Mouse (Mus musculus): ENCODE measurements around the gene Arhgef15.

Gene Arhgef15

DNA sequence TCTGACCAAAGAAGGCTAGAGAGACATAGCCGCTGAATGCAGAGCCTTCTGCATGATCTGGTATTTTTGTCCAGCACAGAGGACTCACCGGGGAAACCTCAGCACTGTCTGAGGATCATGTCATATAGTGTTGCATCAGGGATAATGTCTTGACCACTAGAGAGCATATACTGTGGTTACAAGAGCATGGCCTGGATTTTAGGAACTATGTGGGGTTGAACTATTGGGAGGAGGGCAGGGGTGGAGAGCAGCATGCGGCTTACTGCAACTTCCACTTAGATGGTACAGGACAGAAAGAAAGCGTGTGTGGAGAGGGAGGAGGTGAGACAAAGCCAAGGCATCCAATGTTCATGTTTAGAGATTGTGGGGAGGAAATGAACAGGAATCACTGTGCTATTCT, 42.7 kb downstream of the Arhgef15 start:
- DNase-seq = no peak

DNA sequence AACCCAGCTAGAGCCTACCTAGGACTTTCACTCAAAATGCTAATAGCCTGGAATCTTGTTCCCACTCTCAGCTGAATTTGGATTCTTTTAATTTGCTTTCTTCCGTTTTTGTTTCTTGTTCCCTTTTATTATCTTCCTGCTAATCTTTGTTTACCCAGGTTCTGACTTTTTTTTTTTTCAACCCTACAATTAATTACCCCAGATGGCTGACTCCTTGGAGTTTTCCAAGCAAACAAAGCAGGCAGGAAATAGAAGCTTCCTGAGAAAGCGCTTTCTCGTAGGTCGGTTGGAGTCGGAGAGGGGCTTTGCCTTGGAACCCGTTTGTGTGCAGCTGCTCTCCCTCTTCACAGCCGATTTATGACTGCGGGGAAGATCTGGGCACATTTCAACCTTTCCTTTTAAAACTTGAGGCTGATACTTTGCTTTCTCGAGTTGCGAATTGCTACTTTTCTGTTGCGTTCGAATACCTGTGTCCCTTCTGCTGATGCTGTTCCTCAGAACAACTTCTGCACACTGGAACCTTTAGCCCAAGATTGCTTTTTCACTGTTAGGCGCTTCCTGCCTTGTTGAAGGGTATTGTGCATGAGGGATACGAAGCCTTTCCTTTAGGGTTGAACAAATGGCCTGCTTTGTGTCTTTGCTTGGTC, 45.6 kb downstream of the Arhgef15 start:
- DNase-seq = no peak

DNA sequence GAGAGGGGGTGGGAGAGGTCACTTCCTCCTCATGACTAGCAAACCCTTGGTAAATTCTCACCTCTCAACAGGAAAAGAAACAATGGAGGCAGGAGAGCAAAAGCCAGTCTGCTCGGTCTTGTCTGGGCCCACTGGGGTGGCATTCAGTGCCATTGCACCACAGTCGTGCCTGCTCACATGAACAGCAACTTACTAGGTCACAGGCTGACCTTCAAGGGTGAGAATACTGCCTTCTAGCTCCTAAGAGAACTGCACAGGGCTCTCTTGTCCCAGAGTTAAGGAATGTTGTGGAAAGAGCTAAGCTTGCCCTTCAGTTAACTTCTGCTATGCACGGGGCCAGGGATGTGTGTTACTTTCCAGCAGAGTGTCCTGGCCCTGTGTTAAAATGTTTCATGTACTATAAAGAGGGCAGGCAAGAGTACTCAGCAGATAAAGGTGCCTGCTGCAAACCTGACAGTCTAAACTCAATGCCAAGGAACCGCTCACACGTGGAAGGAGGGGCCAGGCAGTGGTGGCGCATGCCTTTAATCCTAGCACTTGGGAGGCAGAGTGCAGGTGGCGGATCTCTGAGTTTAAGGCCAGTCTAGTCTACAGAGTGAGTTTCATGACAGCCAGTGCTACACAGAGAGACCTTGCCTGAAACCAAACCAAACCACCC, 48.3 kb downstream of the Arhgef15 start:
- no peak for DNase-seq

DNA sequence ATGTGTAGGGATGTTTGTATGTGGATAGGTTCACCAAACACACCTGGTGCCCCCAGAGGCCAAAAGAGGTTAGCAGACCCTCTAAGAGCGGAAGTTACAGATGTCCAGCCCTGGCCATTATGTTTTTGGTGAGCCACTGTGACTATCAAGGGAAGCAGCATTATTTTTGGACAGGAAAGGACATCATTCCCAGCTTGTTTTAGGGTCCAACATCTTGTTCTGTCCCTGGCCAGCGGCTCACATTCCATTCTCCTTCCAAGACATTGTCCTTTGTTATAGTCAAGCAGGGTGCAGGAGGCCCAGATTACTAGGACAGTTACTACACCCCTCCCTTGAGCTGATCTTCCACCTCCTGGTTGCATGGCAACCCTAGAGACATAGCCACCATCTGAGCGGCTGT, 50.0 kb downstream of the Arhgef15 start:
- DNase-seq = no peak

DNA sequence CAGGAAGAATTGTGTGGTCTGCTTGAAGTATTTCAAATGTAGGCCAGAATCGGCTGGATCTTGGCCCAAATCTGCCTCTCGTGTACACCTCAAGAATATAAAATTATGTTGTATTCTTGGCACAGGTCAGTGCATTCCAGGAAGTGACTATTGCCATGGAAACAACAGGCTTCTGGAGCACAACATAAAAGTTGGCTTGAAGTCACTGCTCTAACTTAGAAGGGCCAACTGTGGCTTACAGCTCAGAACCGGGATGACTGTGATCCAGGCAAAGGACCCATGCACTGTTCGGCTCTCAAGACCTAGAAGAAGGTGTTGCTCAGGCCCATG, 50.9 kb downstream of the Arhgef15 start:
- DNase-seq = no peak

DNA sequence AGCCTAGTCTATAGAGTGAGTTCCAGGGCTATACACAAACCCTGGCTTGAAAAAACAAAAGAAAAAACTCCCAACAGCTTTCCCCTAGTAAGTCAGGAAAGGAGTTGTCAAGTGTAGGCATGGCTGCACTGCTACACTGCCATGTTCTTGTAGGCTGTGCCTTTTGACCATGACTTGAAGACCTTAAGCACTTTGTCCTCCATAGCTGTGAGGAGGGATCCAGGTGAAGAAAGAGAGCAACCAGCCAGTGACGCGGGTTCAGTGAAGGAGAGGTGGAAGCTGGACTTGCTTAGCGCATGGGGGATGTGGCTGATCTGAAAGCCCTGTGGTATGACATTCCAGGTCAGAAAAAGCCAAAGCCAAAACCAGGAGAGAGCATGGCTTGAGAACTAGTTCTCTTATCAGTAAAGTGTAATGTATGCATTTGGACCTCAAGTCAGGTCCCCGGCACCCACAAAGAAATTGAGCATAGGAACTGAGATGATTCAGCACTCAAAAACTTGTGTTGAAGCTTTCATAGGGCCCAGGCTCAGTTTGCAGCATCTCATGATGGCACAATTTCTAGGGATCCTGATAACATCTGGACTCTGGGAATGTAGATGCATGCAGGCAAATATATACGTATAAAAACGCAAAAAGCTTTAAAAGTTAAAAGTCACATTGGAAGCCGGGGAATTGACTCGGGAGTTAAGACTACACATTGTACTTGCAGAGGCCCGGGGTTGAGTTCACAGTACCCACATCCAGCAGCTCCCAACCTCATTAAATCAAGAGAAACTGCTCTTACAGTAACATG, 51.4 kb downstream of the Arhgef15 start:
- DNase-seq = no peak

DNA sequence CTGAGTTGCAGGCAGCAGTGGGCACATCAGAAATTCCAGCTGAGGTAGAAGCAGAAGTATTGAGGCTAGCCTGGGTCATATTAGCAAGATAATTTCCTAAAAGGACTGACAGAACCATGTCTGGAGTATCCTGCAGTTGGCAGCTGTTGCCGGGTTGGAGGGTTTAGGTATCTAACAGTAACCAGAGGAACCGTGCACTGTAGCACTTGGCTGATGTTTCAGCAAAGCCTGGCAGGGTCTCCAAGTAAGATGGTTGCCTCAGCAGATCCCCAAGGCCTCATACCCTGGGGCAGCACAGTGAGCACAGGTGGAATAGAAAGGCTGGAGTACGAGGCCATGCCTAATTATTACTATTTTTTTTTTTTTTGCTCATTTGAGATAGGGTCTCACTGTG, 52.1 kb downstream of the Arhgef15 start:
- no peak for DNase-seq

DNA sequence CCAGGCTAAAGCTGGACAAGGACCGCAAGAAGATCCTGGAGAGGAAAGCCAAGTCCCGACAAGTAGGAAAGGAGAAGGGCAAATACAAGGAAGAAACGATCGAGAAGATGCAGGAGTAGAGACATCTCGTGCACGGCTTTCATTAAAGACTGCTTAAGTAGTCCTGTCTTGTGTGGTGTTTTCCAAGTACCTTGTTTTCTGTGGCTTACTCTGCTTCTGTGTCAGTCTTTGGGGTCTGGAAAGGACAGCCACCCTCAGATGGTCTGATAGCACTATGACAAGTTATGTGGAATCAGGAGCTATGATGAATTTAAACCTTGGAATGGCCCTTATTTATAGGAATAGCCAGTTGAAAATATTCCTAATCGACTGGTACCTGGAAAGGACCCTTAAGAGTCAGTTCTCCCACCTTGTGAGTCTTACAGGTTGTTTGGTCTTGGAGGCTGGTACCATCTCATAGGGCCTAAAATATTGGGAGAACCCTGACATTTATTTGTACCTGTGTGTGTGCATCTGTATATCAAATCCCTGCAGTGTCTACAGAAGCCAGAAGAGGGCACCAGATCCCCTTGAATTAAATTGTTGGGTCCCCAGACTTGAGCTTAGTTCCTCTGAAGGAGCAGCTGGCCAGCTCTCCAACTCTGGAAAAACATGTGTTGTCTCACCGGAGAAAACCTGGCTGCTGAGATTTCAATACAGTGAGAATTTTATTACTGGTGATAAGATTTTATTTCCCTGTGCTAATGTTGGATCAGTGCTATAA, 52.7 kb downstream of the Arhgef15 start:
- peak in 1 of 2 experiments; percentile 66 for DNase-seq

DNA sequence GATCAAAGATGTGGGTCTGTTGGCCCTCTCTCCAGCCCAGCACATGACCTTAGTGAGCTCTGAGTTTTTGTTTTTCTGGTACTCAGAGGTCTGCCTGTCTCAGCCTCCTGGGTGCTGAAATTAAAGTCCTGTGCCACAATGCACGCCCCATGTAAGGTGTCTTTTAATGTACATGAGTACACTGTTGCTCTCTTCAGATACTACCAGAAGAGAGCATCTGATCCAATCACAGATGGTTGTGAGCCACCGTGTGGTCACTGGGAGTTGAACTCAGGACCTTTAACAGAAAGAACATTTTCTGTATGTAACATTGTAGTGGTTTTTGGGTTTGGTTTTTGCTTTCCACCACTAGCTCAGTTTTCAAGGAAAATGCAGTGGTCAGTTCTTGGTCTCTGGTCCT, 53.5 kb downstream of the Arhgef15 start:
- DNase-seq = no peak

DNA sequence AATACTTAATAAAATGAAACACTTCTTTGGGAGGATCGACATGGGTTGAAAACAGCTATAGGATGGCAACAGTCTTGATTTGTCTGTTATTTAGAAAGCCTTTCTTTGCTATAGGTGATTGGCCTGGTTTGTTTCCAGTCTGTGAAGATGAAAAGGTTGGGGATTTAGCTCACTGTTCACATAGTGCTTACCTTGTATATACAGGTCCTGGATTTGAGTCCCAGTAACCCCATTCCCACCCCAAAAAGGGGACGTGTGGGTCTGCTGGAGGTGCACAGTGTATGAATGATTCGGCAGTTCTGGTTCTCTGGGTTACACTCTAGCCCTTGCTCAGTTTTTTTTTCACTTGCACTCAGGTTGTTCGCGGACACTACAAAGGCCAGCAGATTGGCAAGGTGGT, 54.5 kb downstream of the Arhgef15 start:
- DNase-seq = no peak

DNA sequence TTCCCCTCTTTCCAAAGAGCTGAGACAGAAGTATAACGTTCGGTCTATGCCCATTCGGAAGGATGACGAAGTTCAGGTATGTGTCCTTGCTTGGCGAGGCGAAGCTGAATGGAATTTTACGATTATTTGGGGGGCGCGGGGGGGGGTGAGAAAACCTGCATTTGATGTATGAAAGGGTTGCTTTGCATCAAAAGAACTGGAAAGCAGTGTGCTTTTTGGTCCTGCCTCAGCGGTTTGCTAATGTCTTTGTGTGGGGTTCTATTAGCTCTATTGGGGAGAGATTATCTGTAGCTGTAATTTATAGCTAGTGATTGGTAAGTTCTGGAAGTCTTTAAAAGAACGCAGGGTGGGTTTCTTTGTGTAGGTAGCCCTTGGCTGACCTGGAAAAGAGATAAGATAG, 54.9 kb downstream of the Arhgef15 start:
- DNase-seq = no peak

DNA sequence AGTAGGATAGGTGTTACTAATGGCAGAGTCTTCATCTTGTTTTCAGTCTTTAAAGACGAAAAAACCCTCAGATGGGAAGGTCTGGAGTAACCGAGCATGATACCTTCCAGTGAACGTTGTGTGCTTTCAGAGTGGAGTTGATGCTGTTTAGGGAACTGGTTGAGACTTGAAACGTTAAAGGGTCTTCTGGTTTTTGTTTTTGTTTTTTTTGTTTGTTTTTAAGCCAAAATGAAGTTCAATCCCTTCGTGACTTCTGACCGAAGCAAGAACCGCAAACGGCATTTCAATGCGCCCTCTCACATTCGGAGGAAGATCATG, 55.3 kb downstream of the Arhgef15 start:
- no peak for DNase-seq

DNA sequence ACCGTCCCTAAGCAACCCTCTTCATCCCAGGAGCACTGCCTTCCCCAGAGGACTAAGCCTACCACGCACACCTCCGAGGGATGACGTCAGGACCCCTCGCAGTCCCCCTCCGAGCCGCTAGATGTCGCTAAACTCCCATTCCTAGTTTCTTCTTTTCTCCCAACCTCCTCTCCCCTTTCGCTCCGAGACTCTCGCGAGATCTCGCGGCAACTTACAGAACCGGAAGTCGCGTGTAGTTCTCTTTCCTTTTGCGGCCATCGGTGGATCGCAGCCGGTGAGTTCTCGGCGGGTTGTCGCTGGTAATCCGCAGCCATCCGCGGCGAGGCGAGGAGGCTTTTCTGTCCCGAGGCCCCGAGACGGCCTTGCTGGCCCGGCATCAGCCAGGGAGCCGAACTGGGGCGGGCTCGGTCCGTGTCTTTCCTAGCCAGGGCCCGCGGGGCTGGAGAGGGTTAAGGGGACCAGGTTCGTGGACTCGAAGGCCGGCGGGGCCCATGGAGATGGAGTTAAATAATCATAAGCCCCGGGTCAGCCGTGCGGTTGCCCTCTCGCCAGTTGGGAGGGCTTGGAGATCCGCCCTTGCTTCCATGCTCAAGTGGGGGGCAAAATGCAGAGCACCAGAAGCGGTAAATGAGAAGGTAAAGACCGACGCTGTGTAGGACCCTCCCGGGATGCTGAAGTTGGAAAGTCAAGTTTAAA, 55.8 kb downstream of the Arhgef15 start, which contains the start of gene Rpl26:
Gene Rpl26 (plus strand): TSS at position 233 of the 696 bp plus-strand sequence.
- peak; percentile 96 to 98 for DNase-seq

DNA sequence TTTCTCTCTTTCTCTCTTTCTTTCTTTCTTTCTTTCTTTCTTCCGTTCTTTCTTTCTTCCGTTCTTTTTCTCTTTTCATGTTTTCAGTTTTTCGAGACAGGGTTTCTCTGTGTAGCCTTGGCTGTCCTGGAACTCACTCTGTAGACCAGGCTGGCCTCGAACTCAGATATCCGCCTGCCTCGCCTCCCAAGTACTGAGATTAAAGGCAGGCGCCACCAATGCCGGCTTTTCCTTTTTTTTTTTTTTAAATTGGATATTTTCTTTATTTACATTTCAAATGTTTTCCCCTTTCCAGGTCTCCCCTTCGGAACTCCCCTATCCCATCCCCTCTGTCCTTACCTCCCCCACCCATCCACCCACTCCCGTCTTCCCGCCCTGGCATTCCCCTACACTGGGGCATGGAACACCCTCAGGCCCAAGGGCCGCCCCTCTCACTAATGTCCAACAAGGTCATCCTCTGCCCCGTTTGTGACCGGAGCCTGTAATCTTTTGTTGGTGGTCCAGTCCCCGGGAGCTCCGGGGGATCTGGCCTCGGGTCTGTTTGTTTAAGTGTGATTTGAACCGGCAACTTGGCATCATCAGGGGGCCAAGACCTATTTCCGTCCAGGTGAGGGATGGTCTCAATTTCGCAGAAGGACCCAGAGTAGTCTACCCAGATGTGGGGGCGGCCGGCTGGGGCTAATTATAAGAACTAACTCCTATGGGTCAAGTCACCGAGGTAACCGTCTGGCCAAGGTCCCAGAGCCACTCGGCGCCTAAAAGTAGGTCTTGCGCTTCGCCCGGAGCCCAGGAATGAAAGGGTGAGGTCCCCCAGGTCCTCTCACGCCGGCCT, 56.5 kb downstream of the Arhgef15 start:
- no peak for DNase-seq

DNA sequence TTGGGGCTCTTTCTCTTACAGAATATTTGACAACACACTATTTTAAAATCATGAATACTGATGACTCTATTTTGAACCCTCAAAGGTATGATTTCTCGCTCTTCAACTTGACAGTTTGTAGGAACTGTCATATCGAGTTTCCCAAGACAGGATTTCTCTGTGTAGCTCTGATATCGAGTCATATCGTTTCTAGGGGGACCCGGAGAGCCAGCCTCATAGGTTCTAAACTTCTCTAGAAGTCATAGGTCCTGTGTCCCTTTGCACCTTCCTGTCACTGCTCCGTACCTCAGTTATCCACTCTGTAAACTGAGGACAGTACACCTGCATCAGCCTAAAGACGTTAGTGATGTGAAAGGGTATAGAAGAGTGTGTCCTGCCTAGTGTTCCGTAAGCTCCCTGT, 57.5 kb downstream of the Arhgef15 start:
- DNase-seq = no peak

DNA sequence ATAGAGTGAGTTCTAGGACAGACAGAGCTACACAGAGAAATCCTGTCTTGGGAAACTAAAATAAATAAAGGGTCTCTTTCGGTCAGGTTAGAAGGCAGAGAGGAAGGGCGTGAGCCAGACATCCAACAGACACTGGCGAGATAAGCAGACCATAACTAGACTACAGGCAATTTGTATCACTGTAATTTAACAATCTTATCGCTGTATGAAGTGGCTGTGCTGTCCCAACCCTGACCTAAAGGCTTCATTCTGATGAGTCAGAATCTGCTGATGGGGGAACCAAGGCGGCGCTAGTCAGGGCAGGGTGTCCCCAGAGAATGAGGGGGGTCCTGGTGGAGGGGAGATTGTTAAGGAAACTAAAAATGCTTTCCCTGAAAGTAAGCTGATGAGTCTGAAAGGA, 58.5 kb downstream of the Arhgef15 start:
- DNase-seq = no peak

DNA sequence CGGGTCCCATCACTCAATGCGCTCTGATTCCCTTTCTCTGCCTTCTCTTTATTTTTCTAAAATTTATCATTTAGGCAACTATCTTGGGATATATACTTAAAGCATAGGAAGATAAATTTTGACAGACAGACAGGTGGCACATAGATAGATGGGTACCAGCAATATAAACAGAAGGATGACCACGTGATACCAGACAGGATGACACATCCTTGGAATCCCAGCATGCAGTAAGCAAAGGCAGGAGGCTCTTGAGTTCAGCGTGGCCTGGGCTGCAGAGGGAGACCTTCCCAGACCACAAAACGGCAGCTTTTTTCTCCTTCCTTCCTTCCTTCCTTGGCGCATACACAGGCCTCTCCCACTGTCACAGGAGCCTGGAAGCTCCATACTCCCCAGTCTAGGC, 59.4 kb downstream of the Arhgef15 start:
- no peak for DNase-seq

DNA sequence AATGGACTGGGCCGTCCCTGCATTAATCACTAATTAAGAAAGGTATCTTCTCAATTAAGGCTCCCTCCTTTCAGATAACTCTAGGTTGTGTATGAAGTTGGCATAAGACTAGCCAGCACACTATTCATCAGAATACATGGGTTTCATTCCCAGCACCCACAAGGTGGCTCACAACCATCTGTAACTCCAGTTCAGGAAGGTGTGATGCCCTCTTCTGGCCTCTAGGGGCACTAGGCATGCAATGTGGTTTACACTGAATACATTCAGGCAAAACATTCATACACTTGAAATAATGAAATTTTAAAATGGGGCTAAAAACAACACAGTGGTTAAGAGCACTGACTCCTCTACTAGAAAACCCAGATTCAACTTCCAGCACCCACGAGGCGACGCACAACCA, 60.2 kb downstream of the Arhgef15 start:
- peak; percentile 11 to 41 for DNase-seq

DNA sequence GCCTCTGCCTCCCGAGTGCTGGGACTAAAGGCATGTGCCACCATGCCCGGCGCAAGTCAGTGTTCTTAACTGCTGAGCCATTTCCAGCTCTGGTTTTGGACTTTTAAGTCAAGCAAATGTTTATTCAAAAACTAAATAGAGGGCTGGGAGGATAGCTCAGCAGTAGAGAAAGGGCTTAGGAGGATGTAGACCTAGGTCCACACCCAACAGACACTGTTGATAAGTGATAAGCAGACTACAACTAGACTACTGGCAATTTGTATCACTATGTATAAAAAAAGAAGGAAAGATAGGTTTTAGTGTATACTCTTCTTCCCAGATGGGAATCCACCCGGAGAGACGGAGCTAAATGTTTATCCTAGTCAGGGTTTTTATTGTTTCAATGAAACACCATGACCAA, 61.0 kb downstream of the Arhgef15 start:
- no peak for DNase-seq

DNA sequence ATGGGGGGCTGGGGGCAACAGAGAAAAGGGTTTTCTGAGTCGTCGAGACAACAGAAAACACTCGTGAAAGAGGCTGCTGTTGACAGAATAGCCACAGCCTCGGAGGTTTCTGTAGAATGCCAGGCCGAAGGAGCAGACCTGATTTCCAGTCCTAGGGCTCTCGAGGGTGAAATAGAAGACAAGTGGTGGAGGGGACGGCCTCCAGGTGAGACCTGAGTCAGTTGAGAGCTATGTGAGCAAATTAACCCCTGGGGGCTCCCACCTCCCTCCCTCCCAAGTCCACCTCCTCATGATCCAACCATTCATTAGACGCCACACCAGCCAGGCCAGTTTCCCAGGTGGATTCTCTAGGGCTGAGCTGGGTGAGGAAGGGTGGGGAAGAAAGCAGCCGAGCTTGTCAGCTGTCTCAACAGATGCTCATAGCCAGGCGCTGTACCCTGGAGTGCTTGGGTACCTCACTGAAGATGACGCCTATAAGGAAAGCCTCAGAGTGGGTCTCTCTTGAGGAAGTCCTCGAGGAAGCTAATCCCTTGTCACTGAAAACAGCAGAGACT, 63.3 kb downstream of the Arhgef15 start:
- no peak for DNase-seq
